Mouse (Mus musculus): ENCODE measurements around the gene Limd1. TPM values are rescaled to one million over a fixed set of nuclear protein-coding genes. Genes with fewer than 3 reads are reported as not detected.

Gene Limd1
- total and polyA plus RNA-seq, 3 experiments, result 14.0 to 30.3 (median 22.8) TPM

DNA sequence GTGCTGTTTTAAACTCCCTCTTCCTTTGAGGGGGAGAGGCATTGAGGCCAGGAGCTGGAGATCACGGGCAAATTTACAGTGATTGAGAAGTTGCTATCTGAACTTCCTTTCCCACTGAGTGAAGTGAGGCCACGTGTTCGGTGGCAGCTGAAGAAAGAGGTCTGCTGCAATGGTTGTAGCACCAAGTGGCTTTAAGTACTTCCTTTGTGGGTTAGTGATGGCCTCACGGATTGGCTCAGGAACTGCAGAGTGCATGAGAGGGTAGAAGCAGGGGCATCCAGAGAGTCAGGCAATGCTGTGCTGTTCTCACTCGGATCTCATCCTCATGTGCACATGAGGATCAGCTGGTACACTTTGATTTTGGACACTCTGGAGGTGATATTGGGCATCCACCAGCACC, 19.4 kb downstream of the Limd1 start:
- ATAC-seq (ENCODE audit: extremely low read depth, insufficient number of reproducible peaks, low FRiP score, poor library complexity, severe bottlenecking) (no peak), DNase-seq (ENCODE audit: low spot score) (no peak)
- Histone ChIP-seq H3K9me3 (replicated peaks) (no peaks in the 10 kb centered on the region), H3K4me1 (ENCODE audit: insufficient read depth, low read depth, low read length) (peaks cover 4% of the 10 kb centered on the region; the same call in 1 of the 2 replicates), H3K36me3 (replicated peaks) (peaks cover 71% of the 10 kb centered on the region), H3K27me3 (ENCODE audit: insufficient read depth, low read length) (no peaks in the 10 kb centered on the region), H3K4me3 (ENCODE audit: low read depth, low read length) (no peak overlapping the region)
- TF ChIP-seq GATA2 (IDR thresholded peaks at IDR 0.05; ENCODE audit: borderline replicate concordance, low read depth, low read length) (no peak), CTCF (IDR thresholded peaks at IDR 0.05; ENCODE audit: low read depth, low read length) (no peak), GATA1 (IDR thresholded peaks at IDR 0.05; ENCODE audit: borderline replicate concordance, low read length) (no peak), POLR2AphosphoS5 (IDR thresholded peaks at IDR 0.05; ENCODE audit: insufficient replicate concordance, low read depth, low read length) (no peak), TAL1 (conservative IDR thresholded peaks at IDR 0.05; ENCODE audit: low read depth, low read length) (no peak)

DNA sequence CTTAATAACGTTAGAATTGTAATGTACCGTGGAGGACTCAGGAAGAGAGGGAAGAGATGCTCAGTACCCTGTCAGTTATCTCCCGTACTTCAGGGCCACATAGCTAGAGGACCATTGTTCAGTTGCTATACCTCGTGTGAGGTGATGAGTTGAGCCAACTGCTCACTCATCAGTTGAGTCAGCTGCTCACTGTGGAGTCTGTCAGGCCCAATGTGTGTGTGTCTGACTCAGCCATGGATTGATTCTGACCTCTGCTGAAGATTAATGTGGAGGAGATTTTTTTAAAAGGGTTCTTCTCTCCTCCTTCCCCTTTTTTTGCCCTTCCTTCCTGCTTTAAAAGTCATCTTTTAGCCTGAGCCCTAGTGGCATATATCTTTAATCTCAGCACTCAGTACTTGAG, 22.0 kb downstream of the Limd1 start:
- no peak overlapping the region for H3K4me3 ChIP-seq (ENCODE audit: low read depth, low read length)
- peaks cover 83% of the 10 kb centered on the region for H3K36me3 ChIP-seq (replicated peaks)
- H3K27me3 ChIP-seq (ENCODE audit: insufficient read depth, low read length), result no peaks in the 10 kb centered on the region
- TF ChIP-seq GATA2 (IDR thresholded peaks at IDR 0.05; ENCODE audit: borderline replicate concordance, low read depth, low read length) (no peak), TAL1 (conservative IDR thresholded peaks at IDR 0.05; ENCODE audit: low read depth, low read length) (no peak), CTCF (IDR thresholded peaks at IDR 0.05; ENCODE audit: low read depth, low read length) (no peak), POLR2AphosphoS5 (IDR thresholded peaks at IDR 0.05; ENCODE audit: insufficient replicate concordance, low read depth, low read length) (no peak), GATA1 (IDR thresholded peaks at IDR 0.05; ENCODE audit: borderline replicate concordance, low read length) (no peak)
- peaks cover 5% of the 10 kb centered on the region; the same call in 1 of the 2 replicates for H3K4me1 ChIP-seq (ENCODE audit: insufficient read depth, low read depth, low read length)
- ATAC-seq (ENCODE audit: extremely low read depth, insufficient number of reproducible peaks, low FRiP score, poor library complexity, severe bottlenecking) (no peak), DNase-seq (ENCODE audit: low spot score) (no peak)
- no peaks in the 10 kb centered on the region for H3K9me3 ChIP-seq (replicated peaks)

DNA sequence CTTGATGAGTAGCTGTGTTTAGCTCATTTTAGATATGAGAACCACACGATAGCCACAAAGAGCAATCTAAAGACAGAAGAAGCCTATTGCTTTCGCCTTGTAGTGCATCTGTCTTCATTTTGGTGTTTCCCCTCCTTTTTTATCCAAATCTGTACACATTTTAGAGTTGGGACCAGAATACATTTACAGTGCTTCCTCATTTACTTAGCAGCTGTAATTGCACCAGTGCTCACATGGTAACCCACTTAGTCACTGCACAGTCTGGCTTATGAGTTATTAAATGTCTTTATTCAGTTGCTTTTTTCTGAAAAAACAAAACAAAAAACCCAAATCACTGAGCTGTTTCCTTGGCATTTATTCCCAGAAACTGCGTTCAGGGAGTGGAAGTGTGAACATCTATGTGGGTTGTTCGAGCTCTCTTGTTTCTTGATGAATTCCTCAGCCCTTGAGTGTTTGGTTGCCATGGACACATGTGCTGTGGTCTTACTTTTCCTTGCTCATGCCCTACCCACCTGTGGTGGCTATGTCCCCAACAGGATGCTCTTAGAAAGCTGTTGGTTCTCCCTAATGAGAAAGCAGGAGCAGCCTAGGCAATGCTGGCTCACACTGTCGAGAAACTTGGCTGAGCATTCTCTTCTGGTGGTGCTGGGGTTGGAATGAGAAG, 24.8 kb downstream of the Limd1 start:
- no peaks in the 10 kb centered on the region for H3K9me3 ChIP-seq (replicated peaks)
- H3K4me3 ChIP-seq (ENCODE audit: low read depth, low read length), result no peak overlapping the region
- no peak for ATAC-seq (ENCODE audit: extremely low read depth, insufficient number of reproducible peaks, low FRiP score, poor library complexity, severe bottlenecking)
- DNase-seq (ENCODE audit: low spot score), result no peak
- peaks cover 83% of the 10 kb centered on the region for H3K36me3 ChIP-seq (replicated peaks)
- no peaks in the 10 kb centered on the region for H3K27me3 ChIP-seq (ENCODE audit: insufficient read depth, low read length)
- TF ChIP-seq GATA1 (IDR thresholded peaks at IDR 0.05; ENCODE audit: borderline replicate concordance, low read length) (no peak), CTCF (IDR thresholded peaks at IDR 0.05; ENCODE audit: low read depth, low read length) (no peak)
- 0 out of 2 replicates have a peak, but pooled peaks cover 2% of the 10 kb centered on the region for H3K4me1 ChIP-seq (ENCODE audit: insufficient read depth, low read depth, low read length)

DNA sequence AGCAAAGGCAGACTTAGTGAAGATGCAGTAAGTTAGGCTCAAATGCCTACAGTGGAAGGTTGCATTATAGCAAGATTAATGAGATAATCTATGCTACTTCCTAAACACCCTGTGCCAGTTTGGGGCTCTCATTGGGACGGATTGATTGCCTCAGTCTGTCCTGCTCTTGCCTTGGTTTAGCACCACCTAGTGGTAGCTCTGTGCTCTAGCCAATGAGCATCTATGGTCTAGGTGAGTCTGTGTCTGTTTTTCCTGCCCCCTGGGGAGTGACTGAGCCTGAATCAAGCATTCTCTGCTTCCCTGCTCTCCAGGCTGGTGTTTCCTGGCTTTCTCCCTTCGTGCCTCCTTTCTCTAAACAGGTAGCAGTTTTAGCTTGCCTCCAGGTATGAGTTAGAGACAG, 25.8 kb downstream of the Limd1 start:
- ATAC-seq (ENCODE audit: extremely low read depth, insufficient number of reproducible peaks, low FRiP score, poor library complexity, severe bottlenecking), result peak; percentile 60; the same call in 1 of the 2 replicates
- 0 out of 2 replicates have a peak, but pooled peaks cover 2% of the 10 kb centered on the region for H3K4me1 ChIP-seq (ENCODE audit: insufficient read depth, low read depth, low read length)
- no peak for TF ChIP-seq GATA2 (IDR thresholded peaks at IDR 0.05; ENCODE audit: borderline replicate concordance, low read depth, low read length)
- TF ChIP-seq GATA1 (IDR thresholded peaks at IDR 0.05; ENCODE audit: borderline replicate concordance, low read length), result no peak
- TF ChIP-seq POLR2AphosphoS5 (IDR thresholded peaks at IDR 0.05; ENCODE audit: insufficient replicate concordance, low read depth, low read length), result no peak
- TF ChIP-seq CTCF (IDR thresholded peaks at IDR 0.05; ENCODE audit: low read depth, low read length), result peak; percentile 93
- DNase-seq (ENCODE audit: low spot score), result peak; percentile 29
- no peaks in the 10 kb centered on the region for H3K27me3 ChIP-seq (ENCODE audit: insufficient read depth, low read length)
- no peaks in the 10 kb centered on the region for H3K9me3 ChIP-seq (replicated peaks)
- H3K36me3 ChIP-seq (replicated peaks), result peaks cover 80% of the 10 kb centered on the region
- H3K4me3 ChIP-seq (ENCODE audit: low read depth, low read length), result no peak overlapping the region

DNA sequence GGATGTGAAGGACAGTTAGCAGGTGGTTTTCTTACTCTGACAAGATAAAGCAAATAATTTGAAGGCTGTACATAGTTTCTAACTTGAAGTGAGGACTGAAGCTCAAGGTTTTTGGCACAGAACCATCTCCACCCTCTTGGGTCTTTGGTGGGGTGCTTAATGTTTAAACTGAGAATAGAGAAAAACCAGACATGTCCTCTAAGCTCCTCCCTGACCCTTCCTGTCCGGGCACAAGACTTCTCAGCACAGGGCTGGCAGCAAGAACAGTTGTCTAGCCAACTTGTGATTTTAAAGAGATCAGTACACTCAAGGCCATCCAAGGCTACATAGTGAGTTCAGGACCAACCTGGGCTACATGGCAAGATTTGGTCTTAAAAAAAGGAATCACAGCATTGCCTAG, 27.1 kb downstream of the Limd1 start:
- TF ChIP-seq TAL1 (conservative IDR thresholded peaks at IDR 0.05; ENCODE audit: low read depth, low read length) (no peak), POLR2AphosphoS5 (IDR thresholded peaks at IDR 0.05; ENCODE audit: insufficient replicate concordance, low read depth, low read length) (no peak), CTCF (IDR thresholded peaks at IDR 0.05; ENCODE audit: low read depth, low read length) (no peak), GATA2 (IDR thresholded peaks at IDR 0.05; ENCODE audit: borderline replicate concordance, low read depth, low read length) (no peak), GATA1 (IDR thresholded peaks at IDR 0.05; ENCODE audit: borderline replicate concordance, low read length) (no peak)
- ATAC-seq (ENCODE audit: extremely low read depth, insufficient number of reproducible peaks, low FRiP score, poor library complexity, severe bottlenecking), result no peak
- no peak for DNase-seq (ENCODE audit: low spot score)
- peaks cover 81% of the 10 kb centered on the region for H3K36me3 ChIP-seq (replicated peaks)
- 0 out of 2 replicates have a peak, but pooled peaks cover 6% of the 10 kb centered on the region for H3K4me1 ChIP-seq (ENCODE audit: insufficient read depth, low read depth, low read length)
- no peaks in the 10 kb centered on the region for H3K27me3 ChIP-seq (ENCODE audit: insufficient read depth, low read length)
- no peaks in the 10 kb centered on the region for H3K9me3 ChIP-seq (replicated peaks)
- no peak overlapping the region for H3K4me3 ChIP-seq (ENCODE audit: low read depth, low read length)

DNA sequence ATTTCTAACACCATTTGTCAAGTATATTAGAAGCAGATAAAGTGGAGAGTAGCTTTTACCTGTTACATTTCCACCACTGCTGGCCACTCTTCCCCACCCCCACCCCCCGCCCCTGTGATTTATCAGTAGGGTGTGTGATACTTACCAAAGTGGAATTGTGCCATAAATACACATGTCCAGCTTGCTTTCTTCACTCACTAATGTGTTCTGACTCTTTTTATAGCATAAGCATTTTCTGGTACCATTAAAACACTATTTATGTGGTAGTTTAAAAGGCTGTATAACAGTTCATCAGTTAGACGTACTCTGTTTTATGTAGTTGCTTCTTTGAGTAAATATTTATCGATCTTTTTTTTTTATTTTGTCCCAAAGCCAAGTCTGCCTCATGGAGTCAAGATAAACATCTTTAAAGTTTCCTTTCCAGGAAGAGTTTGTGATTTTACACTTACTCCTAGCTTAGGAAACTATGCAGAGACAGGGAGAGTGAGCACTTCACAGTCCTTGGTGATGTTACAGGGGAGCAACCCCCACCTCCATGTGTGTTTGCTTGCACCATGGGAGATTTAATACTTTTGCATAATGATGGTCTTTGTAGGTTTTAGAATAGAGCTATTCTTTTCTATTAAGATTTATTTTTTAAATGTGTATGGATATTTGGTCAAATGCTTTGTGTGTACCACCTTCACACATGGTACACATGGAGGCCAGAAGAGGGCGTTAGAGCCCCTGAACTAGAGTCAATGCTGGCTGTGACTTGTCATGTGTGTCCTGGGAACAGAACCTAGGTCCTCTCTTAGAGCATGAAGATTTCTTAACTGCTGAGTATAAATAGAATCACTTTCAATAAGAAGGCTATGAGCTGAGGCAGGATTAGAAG, 28.0 kb downstream of the Limd1 start:
- TF ChIP-seq GATA1 (IDR thresholded peaks at IDR 0.05; ENCODE audit: borderline replicate concordance, low read length), result no peak
- TF ChIP-seq POLR2AphosphoS5 (IDR thresholded peaks at IDR 0.05; ENCODE audit: insufficient replicate concordance, low read depth, low read length), result no peak
- TF ChIP-seq TAL1 (conservative IDR thresholded peaks at IDR 0.05; ENCODE audit: low read depth, low read length), result no peak
- no peak for TF ChIP-seq CTCF (IDR thresholded peaks at IDR 0.05; ENCODE audit: low read depth, low read length)
- Histone ChIP-seq H3K9me3 (replicated peaks) (no peaks in the 10 kb centered on the region), H3K27me3 (ENCODE audit: insufficient read depth, low read length) (no peaks in the 10 kb centered on the region), H3K4me1 (ENCODE audit: insufficient read depth, low read depth, low read length) (0 out of 2 replicates have a peak, but pooled peaks cover 6% of the 10 kb centered on the region), H3K4me3 (ENCODE audit: low read depth, low read length) (no peak overlapping the region), H3K36me3 (replicated peaks) (peaks cover 81% of the 10 kb centered on the region)
- no peak for ATAC-seq (ENCODE audit: extremely low read depth, insufficient number of reproducible peaks, low FRiP score, poor library complexity, severe bottlenecking)
- DNase-seq (ENCODE audit: low spot score), result no peak

All from G1E (cell line).